Mouse (Mus musculus): Measurements from ENCODE around the gene Tmem38a. TPM values are rescaled to one million over a fixed set of nuclear protein-coding genes. Genes with fewer than 3 reads are reported as not detected.

Gene Tmem38a
- total RNA-seq, 1 experiment, result 13.2 TPM

DNA sequence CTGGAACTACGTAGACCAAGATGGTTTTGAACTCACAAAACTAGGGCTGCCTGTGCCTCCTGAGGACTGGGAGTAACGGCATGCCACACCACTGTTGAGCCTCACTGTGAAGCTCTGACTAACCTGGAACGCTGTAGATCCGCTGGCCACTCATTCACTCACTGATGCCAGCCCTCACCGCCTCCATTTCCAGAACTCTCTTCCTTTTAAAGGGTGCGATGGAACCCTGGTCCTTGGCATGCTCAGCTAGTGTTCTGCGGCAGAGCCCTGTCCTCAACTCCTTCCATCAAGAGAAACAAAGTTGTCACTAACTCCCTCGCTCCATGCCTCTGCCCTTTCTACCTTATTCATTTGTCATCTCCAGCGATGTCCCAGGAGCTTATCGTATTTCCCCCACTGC, 17.0 kb downstream of the Tmem38a start:
- no peak overlapping the region for H3K9ac ChIP-seq (ENCODE audit: insufficient read depth, low read depth, low read length, poor library complexity, severe bottlenecking)
- no peaks in the 10 kb centered on the region for H3K9me3 ChIP-seq (ENCODE audit: control insufficient read depth, insufficient read depth, low read depth, low read length)
- no peak overlapping the region for H3K27ac ChIP-seq (ENCODE audit: insufficient read depth, low read depth, low read length, poor library complexity, severe bottlenecking)
- in situ Hi-C loops (cut with MboI; ENCODE audit: low sequenced_read_pairs in 2 of 2, unreplicated experiment in 2 of 2), result no loop called here
- H3K4me1 ChIP-seq (ENCODE audit: control insufficient read depth in 2 of 2, insufficient read depth in 2 of 2, low read length in 2 of 2, poor library complexity in 1 of 2), result 0 out of 4 replicates have a peak, but pooled peaks cover 0 to 2% of the 10 kb centered on the region in 2 experiments
- no peak for DNase-seq (ENCODE audit: low read depth, low spot score)
- no peak overlapping the region for H3K4me3 ChIP-seq (ENCODE audit: insufficient read depth in 1 of 2, low read depth in 1 of 2, low read length in 2 of 2, poor library complexity in 1 of 2, severe bottlenecking in 1 of 2)
- TF ChIP-seq MAFK (IDR thresholded peaks at IDR 0.05; ENCODE audit: insufficient read depth, low read depth, low read length) (no peak), CHD2 (IDR thresholded peaks at IDR 0.05; ENCODE audit: low read depth, low read length) (no peak), HCFC1 (IDR thresholded peaks at IDR 0.05; ENCODE audit: borderline replicate concordance, insufficient read depth, low read length) (no peak), ZNF384 (IDR thresholded peaks at IDR 0.05; ENCODE audit: low read depth, low read length) (no peak), ZC3H11A (IDR thresholded peaks at IDR 0.05; ENCODE audit: borderline replicate concordance, low read depth, low read length) (no peak)
- peaks cover 5% of the 10 kb centered on the region; the same call in 1 of the 2 replicates for H3K36me3 ChIP-seq (ENCODE audit: control insufficient read depth, insufficient read depth, low read length, poor library complexity, severe bottlenecking)

DNA sequence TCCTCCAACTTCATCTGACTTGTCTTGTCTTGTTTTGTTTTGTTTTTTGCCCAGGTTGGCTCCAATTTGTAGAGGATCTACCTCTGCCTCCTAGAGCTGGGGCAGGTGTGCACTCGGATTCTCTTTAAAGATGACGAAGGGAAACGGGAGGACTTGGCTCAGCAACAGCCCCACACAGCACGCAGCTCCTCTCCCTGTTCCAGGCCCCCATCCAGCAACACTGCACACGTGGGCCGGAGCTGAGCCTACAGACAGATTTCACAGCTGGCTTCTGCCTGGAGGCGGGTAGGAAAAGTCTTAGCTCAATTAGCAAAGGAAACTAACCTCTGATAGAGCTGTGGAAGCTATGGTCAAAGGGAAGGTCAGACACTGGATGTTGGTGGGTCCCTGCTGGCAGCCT, 17.4 kb downstream of the Tmem38a start:
- DNase-seq (ENCODE audit: low read depth, low spot score), result no peak
- peaks cover 5% of the 10 kb centered on the region; the same call in 1 of the 2 replicates for H3K36me3 ChIP-seq (ENCODE audit: control insufficient read depth, insufficient read depth, low read length, poor library complexity, severe bottlenecking)
- no peak for TF ChIP-seq MAFK (IDR thresholded peaks at IDR 0.05; ENCODE audit: insufficient read depth, low read depth, low read length)
- H3K9ac ChIP-seq (ENCODE audit: insufficient read depth, low read depth, low read length, poor library complexity, severe bottlenecking), result no peak overlapping the region
- no peak overlapping the region for H3K27ac ChIP-seq (ENCODE audit: insufficient read depth, low read depth, low read length, poor library complexity, severe bottlenecking)
- H3K9me3 ChIP-seq (ENCODE audit: control insufficient read depth, insufficient read depth, low read depth, low read length), result no peaks in the 10 kb centered on the region
- H3K4me3 ChIP-seq (ENCODE audit: insufficient read depth in 1 of 2, low read depth in 1 of 2, low read length in 2 of 2, poor library complexity in 1 of 2, severe bottlenecking in 1 of 2), result no peak overlapping the region
- in situ Hi-C loops (cut with MboI; ENCODE audit: low sequenced_read_pairs in 2 of 2, unreplicated experiment in 2 of 2), result no loop called here
- 0 out of 4 replicates have a peak, but pooled peaks cover 0 to 2% of the 10 kb centered on the region in 2 experiments for H3K4me1 ChIP-seq (ENCODE audit: control insufficient read depth in 2 of 2, insufficient read depth in 2 of 2, low read length in 2 of 2, poor library complexity in 1 of 2)

DNA sequence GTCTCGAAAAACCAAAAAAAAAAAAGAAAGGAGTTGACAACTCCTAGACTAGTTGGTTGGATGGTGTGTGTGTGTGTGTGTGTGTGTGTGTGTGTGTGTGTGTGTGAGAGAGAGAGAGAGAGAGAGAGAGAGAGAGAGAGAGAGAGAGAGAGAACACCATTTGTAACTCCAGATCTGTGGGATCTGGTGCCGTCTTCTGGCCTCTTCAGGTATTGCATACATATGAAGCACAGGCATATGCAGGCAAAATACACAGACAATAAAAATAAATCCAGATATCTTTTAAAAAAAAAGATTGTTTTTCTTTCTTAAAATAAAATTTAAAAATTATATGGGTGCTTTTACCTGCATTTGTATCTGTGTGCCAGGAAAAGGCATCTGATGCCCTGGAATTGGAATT, 18.3 kb downstream of the Tmem38a start:
- peak; percentile 34 for DNase-seq (ENCODE audit: low read depth, low spot score)
- in situ Hi-C loops (cut with MboI; ENCODE audit: low sequenced_read_pairs in 2 of 2, unreplicated experiment in 2 of 2), result no loop called here
- no peak overlapping the region for H3K4me3 ChIP-seq (ENCODE audit: insufficient read depth in 1 of 2, low read depth in 1 of 2, low read length in 2 of 2, poor library complexity in 1 of 2, severe bottlenecking in 1 of 2)
- no peaks in the 10 kb centered on the region for H3K9me3 ChIP-seq (ENCODE audit: control insufficient read depth, insufficient read depth, low read depth, low read length)
- H3K4me1 ChIP-seq (ENCODE audit: control insufficient read depth in 2 of 2, insufficient read depth in 2 of 2, low read length in 2 of 2, poor library complexity in 1 of 2), result no peaks in the 10 kb centered on the region
- TF ChIP-seq CHD2 (IDR thresholded peaks at IDR 0.05; ENCODE audit: low read depth, low read length) (no peak), MAFK (IDR thresholded peaks at IDR 0.05; ENCODE audit: insufficient read depth, low read depth, low read length) (no peak), HCFC1 (IDR thresholded peaks at IDR 0.05; ENCODE audit: borderline replicate concordance, insufficient read depth, low read length) (no peak), ZNF384 (IDR thresholded peaks at IDR 0.05; ENCODE audit: low read depth, low read length) (no peak), ZC3H11A (IDR thresholded peaks at IDR 0.05; ENCODE audit: borderline replicate concordance, low read depth, low read length) (no peak)
- no peak overlapping the region for H3K27ac ChIP-seq (ENCODE audit: insufficient read depth, low read depth, low read length, poor library complexity, severe bottlenecking)
- H3K9ac ChIP-seq (ENCODE audit: insufficient read depth, low read depth, low read length, poor library complexity, severe bottlenecking), result no peak overlapping the region
- peaks cover 5% of the 10 kb centered on the region; the same call in 1 of the 2 replicates for H3K36me3 ChIP-seq (ENCODE audit: control insufficient read depth, insufficient read depth, low read length, poor library complexity, severe bottlenecking)

Other genes starting within 250 kb of the Tmem38a start
- gene Eps15l1, start 150.6 kb upstream of the Tmem38a start, total RNA-seq (2012; rRNA removed), result 39.5 and 41.7 TPM in 2 replicates
- gene Calr3, start 128.2 kb upstream of the Tmem38a start, total RNA-seq (2012; rRNA removed), result 3.1 and 3.2 TPM in 2 replicates
- gene 1700030K09Rik, start 128.2 kb upstream of the Tmem38a start, total RNA-seq (2012; rRNA removed), result 8.1 and 9.0 TPM in 2 replicates
- gene Cherp, start 96.8 kb upstream of the Tmem38a start, total RNA-seq (2012; rRNA removed), result 55.1 and 60.5 TPM in 2 replicates
- gene Slc35e1, start 79.4 kb upstream of the Tmem38a start, total RNA-seq (2012; rRNA removed), result 91.1 and 97.0 TPM in 2 replicates
- 13.6 and 15.3 TPM in 2 replicates for gene Med26, start 23.8 kb upstream of the Tmem38a start, total RNA-seq (2012; rRNA removed)
- 45.2 and 50.1 TPM in 2 replicates for gene Smim7, start 967 bp upstream of the Tmem38a start, total RNA-seq (2012; rRNA removed)
- 0.26 and 0.76 TPM in 2 replicates for gene Nwd1, start 74.7 kb downstream of the Tmem38a start, total RNA-seq (2012; rRNA removed)
- gene Sin3b, start 151.2 kb downstream of the Tmem38a start, total RNA-seq (2012; rRNA removed), result 135 and 189 TPM in 2 replicates
- gene F2rl3, start 189.8 kb downstream of the Tmem38a start, total RNA-seq (2012; rRNA removed), result 0.31 and 0.37 TPM in 2 replicates

Data from ES-E14 (cell line).